Mouse (Mus musculus): ENCODE measurements around the gene Otud7b. TPM values are rescaled to one million over a fixed set of nuclear protein-coding genes. Genes with fewer than 3 reads are reported as not detected.
"Not testable (repeated sequence)": the region's sequence is repeated elsewhere in the genome, so short reads cannot be mapped to it uniquely, and the experiment has no call there.

Gene Otud7b
- total RNA-seq, 4 experiments from 2014 or later = 38.1 to 40.1 (median 38.9) TPM

DNA sequence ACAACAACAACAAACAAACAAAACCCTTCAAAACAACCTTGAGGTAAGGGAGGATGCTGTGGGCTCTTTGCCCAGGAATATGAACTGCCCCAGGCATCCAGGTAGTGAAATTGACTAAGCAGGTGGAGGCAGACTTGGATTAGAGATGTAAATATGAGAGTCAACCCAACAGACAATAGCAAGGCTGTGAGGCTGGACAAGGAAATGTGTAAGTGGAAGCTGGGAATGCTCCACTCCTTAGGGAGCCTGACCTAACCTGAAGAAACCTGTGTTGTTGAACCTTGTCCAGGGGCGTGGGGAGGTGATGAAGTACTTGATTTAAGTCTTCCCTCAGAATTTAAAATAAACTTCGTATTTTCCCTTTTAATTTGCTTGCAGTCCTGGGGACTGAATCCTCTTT is 74.6 kb downstream of the Otud7b start:
- DNase-seq (ENCODE audit: low spot score in 2 of 2) = no peak

DNA sequence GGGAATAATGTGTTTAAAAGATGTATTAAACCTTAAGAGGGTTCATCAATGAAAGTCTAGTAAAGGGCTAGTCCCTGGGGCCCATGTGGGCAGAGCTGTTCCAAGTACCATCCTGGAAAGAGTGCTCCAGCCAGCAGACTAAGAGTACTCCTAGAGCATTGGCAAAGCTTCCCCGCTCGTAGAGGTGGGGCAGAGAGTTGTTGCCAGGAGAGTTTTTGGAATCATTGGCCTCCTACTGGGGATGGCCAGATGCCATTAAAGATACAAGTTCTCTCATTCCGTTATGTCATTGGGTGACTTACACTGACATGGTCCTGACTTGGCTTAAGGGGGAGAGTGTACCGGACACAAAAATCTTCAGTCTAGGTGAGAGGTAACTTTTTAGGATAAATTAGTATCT is 75.2 kb downstream of the Otud7b start:
- DNase-seq (ENCODE audit: low spot score in 2 of 2) = no peak

DNA sequence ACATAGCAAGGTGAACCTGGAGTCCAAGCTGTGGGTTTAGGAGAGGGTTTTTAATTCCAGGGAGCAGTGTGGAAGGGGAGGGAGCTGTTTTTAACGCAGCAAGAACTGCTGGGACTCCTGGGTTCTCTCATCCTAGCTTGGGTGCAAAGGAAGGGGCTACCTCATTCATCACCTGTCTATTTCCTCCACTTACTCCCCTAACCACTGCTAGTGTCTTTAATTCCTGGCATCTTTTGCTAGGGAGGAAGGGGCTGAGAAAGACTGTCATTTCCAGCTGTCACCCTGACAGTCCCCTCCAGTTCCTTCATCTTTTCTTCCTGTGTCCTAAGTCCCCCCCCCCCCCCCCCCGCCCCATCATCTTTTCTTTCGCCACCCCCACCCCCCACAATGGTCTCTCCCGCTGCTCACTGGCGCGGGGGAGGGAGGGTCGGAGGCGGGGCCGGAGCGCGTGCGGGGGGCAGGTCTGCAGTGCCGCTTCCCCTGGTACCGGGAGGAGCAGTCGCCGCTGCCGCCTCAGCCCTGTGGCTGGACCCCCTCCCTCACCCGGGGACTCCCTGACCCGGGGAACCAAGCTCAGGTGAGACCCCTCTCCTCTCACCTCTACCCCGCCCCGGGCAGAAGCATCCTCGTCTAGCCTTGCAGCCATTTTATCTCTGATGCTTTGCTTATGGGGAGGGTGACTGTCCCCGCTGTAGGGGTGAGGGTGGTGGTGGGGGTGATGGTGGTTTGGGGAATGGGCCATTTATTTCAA is 76.6 kb downstream of the Otud7b start, which contains the start of gene Sv2a:
Sv2a (plus strand) TSS at position 425 of the 751 bp plus-strand sequence.
- DNase-seq (ENCODE audit: low spot score in 2 of 2) = peak in 1 of 2 experiments; percentile 63

DNA sequence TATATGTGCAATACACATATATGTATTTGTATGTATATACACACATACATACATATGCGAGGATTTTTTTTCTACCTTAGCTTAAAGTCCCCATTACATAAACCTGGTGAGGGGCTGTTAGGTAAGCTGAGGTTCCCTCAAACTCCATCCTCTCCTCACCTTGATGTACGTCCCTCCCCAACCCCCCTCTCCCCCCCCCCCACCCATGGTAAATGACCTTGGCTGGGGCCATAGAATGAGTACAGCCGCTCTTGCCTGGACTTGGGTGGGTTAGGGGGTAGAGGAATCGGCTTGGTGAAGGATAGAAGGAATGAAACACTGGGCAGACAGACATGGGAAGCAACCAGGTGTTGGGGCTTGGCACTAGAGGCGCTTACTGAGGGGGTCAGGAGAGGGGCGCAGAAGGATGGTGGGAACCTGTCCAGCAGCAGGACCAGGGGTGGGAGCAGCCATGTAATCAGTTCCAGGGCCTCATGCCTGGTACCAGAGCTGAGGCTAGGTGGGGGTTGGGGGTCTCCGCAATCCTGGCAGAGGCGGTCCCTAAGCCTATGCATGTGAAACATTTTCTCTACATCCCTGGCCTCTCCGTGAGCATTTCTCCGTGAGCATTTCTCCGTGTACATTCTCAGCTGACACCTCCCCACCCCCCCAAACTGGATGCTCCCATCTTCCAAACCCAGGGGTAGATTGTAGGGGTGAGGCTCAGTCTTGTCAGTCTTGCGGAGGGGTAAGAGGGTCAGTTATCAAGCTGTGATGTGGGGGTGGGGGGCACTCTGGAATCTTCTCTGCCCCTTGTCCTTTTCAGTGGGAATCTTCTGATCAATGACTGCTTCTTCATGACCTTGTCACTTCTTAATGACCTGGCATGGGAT is 77.4 kb downstream of the Otud7b start:
- DNase-seq (ENCODE audit: low spot score in 2 of 2) = no peak

DNA sequence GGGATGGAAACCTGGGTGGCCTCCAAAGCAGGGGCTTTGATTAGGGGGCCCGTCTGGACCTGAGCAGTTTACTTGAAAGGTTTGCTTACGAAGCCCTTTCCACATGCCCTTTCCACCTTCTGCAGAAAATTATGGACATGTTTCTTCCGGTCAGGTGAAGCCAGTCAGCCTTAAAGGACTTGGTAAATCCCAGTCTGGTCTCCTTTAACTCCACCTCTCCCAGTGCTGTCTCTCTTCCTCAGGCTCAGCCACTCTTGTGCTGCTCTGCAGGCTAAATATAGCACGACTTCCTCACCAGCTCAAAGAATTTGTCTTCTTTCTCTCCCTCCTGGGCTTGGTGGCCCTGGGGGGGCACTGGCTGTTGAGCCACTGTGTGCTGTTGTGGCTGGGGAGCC is 78.1 kb downstream of the Otud7b start:
- no peak for DNase-seq (ENCODE audit: low spot score in 2 of 2)

DNA sequence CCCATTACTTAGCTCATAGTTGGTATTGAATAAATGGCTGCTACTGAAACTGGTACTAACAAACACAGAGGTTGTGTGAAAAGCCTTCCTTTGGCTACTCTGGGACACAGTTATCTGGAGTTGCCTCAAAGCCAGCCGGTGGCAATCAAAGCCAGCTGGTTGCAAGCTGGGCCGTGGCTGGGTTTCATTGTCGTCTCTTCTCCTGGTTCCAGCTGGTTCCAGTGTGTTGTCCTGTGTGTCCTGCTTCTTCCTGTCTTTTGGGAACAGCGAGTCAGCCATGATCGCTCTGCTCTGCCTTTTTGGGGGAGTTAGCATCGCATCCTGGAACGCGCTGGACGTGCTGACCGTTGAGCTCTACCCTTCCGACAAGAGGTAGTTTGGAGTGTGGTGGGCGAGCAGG is 88.7 kb downstream of the Otud7b start:
- no peak for DNase-seq (ENCODE audit: low spot score in 2 of 2)

DNA sequence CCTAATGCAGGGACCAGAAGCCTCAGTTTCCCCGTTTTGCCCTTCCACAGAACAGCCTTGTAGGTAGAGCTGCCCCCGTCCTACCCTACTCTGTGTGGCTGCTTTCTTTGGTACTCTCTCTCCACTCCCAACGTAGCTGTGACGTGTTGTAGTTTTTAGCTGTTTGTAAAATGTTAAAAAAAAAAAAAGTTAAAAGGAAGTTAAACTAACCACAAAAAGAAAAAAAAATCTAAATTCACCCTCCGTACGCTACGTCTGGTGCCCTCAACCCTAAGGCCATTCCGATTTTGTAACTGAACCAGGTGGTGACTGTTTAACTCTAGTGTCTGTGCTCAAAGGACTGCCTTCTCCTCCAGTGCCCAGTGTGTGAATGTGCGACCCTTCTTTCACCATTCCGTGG is 90.6 kb downstream of the Otud7b start:
- no peak for DNase-seq (ENCODE audit: low spot score in 2 of 2)

DNA sequence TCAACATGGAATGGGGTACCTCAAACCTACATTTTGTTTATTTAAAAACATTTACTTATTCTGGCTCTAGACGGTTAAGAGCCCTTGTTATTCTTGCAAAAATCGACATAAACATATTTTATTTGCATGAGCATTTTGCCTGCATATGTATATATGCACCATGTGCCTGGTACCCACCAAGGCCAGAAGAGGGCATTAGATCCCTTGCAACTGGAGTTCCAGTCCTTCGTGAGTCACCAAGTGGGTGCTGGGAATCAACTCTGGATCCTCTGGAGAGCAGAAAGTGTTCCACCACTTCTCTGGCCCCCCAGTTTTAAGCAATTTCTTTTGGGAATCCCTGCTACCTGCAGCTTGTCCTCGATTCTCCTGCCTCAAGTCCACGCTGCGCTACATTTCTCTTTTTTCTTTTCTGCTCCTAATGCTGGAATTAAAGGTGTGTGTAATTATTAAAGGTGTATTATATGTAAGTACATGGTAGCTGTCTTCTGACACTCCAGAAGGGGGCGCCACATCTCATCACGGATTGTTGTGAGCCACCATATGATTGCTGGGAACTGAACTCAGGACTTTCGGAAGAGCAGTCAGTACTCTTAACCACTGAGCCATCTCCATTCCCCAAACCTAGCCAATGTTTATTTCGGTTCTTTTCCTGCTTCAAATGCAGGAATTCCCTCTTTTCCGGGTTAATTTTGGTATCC is 91.4 kb downstream of the Otud7b start:
- DNase-seq (ENCODE audit: low spot score in 2 of 2) = no peak

DNA sequence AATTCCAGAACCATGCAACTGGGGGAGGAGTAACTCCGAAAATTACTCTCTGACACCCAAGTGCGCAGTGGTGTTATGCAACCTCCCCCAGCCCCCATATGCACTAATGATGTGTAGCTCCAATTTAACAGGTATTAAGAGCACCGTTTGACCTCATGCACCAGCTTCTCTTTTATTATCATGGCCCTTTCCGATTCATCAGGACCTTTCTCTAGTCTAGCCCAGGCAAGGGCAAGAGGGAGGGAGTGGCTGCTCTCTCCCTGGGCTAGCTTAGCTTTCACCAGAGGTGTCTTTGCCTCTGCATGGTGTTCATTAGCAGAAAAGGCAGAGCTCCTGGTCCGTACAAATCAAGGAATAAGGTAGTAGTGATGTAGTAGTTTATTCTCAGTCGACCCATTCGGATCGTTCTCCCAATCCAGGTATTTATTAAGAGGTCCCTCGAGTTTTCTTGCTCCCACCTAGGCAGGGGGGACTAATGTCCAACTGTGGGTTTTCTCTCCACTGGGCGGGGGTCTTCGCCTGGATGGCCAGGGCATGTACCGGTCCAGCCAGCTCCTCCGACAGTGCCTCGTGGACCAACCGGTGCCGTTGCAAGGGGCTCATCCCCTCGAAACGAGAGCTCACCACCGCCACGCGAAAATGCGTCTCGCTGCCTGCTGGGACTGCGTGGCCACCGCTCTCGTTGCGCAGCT is 92.3 kb downstream of the Otud7b start:
- no peak for DNase-seq (ENCODE audit: low spot score in 2 of 2)

DNA sequence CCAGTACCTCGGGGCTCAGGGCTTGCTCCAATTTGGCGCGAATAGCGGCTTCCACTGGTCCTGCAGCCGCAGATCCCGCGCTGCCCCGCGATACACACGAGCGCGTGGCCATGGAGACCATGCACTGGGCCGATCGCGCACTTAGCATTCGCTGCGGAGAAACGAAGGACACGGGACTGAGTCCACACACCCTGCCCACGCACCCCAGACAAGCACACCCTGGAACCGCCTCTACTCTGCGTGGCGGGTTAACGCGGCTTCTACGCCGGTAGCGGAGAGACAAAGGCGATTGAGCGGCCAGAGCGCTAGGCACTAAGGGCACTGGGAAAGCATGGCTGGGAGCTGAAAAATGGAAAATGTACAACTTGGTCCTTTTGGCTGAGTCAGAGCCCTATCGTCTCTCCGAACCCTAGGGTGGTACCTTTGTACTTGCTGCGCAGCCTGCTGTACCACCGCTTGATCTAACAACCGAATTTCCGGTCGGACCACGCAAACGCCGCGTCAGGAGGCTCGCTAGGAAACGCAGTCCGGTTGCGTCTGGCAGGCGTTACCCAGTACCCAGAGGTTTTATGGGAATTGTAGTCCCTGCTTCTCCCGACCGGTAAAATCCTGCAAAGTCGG is 92.9 kb downstream of the Otud7b start:
- DNase-seq (ENCODE audit: low spot score in 2 of 2) = peak; percentile 91 to 95

DNA sequence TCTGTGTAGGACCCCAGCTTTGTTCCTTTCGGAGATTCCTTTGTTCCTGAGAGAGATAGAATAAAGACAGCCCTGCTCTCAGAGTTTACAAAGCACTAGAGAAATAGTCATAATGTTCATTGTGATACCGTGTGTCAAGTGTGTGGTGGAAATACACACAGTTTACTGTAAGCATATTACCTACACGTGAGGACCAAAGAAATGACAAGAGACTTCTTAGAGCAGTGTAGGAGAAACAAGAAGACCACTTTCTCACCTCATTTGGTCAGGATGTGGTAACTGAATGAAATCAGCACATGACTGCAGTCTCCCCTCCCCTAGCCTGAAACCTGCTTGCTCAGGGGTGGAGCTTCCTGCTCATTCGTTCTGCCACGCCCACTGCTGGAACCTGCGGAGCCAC is 93.9 kb downstream of the Otud7b start:
- no peak for DNase-seq (ENCODE audit: low spot score in 2 of 2)

DNA sequence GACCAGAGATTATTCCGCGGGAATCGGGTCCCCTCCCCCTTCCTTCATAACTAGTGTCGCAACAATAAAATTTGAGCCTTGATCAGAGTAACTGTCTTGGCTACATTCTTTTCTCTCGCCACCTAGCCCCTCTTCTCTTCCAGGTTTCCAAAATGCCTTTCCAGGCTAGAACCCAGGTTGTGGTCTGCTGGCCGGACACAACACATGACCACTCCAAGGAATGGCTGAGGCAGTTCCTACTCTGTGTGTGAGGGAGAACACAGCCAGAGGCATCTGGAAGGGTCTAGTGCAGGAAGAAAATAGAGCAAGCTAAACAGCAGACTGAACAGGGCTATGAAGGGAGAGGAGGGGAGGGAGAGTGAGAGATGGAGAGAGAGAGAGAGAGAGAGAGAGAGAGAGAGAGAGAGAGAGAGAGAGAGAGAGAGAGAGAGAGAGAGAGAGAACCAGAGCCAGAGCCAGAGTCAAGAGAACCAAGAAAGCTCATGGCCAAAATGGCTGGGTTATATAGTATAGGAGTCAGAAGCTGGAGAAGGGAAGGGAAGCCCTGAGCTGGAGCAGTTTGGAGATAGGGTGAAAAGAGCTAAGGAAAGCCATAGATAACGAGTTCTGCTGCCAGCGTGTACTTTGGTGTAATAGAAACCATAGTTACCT is 94.4 kb downstream of the Otud7b start:
- not testable (repeated sequence) for DNase-seq (ENCODE audit: low spot score in 2 of 2)

DNA sequence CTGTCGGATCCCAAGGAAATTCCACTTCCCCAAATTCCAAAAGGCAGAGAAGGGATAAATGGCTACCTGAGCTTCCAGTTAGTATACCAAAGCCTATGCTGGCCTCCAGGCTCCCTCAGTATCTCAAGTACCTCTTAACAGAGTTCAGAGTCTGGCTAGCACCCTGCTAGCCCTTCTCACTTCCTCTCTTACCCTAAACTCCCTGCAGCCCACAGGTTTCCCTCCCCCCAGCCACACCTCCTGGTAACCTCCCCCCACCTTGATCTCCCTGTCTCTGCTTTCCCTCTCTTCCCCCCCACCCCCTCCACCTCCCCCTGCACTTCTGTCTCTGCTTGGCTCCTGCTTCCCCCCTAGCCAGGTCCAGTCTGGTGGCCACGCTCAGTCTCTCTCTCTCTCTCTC is 95.4 kb downstream of the Otud7b start:
- no peak for DNase-seq (ENCODE audit: low spot score in 2 of 2)

DNA sequence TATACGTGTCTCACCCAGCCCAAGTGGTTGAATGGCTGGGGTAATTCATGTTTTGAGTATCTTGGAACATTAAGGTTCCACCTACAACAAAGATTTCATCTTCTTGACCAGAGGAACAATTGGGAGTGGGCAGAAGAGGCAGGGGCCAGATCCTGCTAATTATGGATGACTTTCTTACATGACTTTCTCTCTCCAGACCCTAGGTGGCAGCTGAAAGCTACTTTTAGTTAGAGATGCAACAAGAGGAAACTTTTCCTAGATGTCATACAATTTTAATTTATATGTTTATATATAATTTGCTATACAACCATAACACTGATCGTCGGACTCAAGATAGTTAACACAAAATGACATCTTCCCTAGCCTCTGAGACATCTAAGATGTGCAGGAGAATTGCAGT is 103.5 kb downstream of the Otud7b start:
- DNase-seq (ENCODE audit: low spot score in 2 of 2) = no peak

DNA sequence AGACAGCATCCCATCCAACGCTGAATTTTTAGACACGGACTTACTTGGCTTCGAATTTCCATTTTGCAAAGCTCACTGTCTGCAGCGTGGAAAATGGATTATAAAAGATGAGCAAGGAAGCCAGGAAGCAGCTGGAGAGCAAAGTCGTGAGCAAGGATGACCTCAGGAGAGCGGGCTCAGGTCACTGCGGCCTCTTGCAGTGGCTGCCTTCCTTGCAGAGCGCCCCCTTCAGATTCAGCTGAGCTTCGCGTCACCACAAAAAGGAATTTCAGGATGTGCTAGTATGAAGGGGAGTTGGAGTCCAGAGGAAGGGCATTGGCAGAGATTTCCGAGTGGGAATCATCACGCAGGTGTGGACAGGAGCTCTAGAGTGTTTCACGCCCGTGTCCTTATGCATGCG is 104.9 kb downstream of the Otud7b start:
- DNase-seq (ENCODE audit: low spot score in 2 of 2) = no peak

Other genes starting within 250 kb of the Otud7b start
- gene Prpf3, start 248.6 kb upstream of the Otud7b start, total RNA-seq (2022) = 10 to 100 TPM; 35.7 to 46.3 (median 40.5) TPM
- gene Mrps21, start 233.0 kb upstream of the Otud7b start, total RNA-seq (2022) = 100 to 1,000 TPM; 125 to 159 (median 138) TPM
- gene Ciart, start 222.3 kb upstream of the Otud7b start, total RNA-seq (2022) = 10 to 100 TPM; 13.7 to 30.2 (median 21.4) TPM
- 10 to 100 TPM in 1 of 4 experiments, 1 to 10 TPM in 3; 2.9 to 11.2 (median 5.9) TPM for gene BC028528, start 212.5 kb upstream of the Otud7b start, total RNA-seq (2022)
- gene Aph1a, start 210.6 kb upstream of the Otud7b start, total RNA-seq (2022) = 10 to 100 TPM; 53.9 to 75.7 (median 70.1) TPM
- gene Car14, start 199.8 kb upstream of the Otud7b start, total RNA-seq (2022) = 10 to 100 TPM in 3 of 4 experiments, 1 to 10 TPM in 1; 9.8 to 14.4 (median 11.1) TPM
- gene Anp32e, start 175.3 kb upstream of the Otud7b start, total RNA-seq (2022) = 10 to 100 TPM; 68.6 to 95.5 (median 95.0) TPM
- 10 to 100 TPM; 42.0 to 70.1 (median 52.4) TPM for gene Plekho1, start 108.5 kb upstream of the Otud7b start, total RNA-seq (2022)
- gene Vps45, start 46.1 kb upstream of the Otud7b start, total RNA-seq (2022) = 10 to 100 TPM; 42.9 to 55.4 (median 51.6) TPM
- 1 to 10 TPM; 6.5 to 9.4 (median 7.8) TPM for gene Mtmr11, start 57.5 kb downstream of the Otud7b start, total RNA-seq (2022)
- gene Sf3b4, start 67.8 kb downstream of the Otud7b start, total RNA-seq (2022) = 10 to 100 TPM; 39.8 to 49.2 (median 45.5) TPM
- gene Sv2a, start 76.6 kb downstream of the Otud7b start, total RNA-seq (2022) = 100 to 1,000 TPM; 365 to 380 (median 374) TPM
- gene Bola1, start 115.2 kb downstream of the Otud7b start, total RNA-seq (2022) = 10 to 100 TPM; 13.1 to 20.2 (median 15.3) TPM
- 10 to 100 TPM in 1 of 4 experiments, 1 to 10 TPM in 3; 7.7 to 10.8 (median 8.0) TPM for gene Hist2h2ab, start 115.3 kb downstream of the Otud7b start, total RNA-seq (2022)
- 10 to 100 TPM; 18.7 to 30.3 (median 29.3) TPM for gene Hist2h2ac, start 116.4 kb downstream of the Otud7b start, total RNA-seq (2022)
- 1 to 10 TPM; 6.3 to 8.1 (median 7.5) TPM for gene Hist2h2be, start 116.6 kb downstream of the Otud7b start, total RNA-seq (2022)
- 1 to 10 TPM; 6.1 to 7.7 (median 6.7) TPM for gene Hist2h3c2, start 134.6 kb downstream of the Otud7b start, total RNA-seq (2022)
- gene Hist2h2aa2, start 135.7 kb downstream of the Otud7b start, total RNA-seq (2022) = 100 to 1,000 TPM; 165 to 230 (median 195) TPM
- gene Hist2h2aa1, start 141.0 kb downstream of the Otud7b start, total RNA-seq (2022) = 1 to 10 TPM in 3 of 4 experiments, not detected in 1; 3.4 to 9.9 (median 4.4) TPM
- not detected for gene Hist2h3c1, start 142.2 kb downstream of the Otud7b start, total RNA-seq (2022)
- 10 to 100 TPM; 25.1 to 32.1 (median 27.3) TPM for gene Hist2h4, start 158.8 kb downstream of the Otud7b start, total RNA-seq (2022)
- 10 to 100 TPM; 32.1 to 53.8 (median 35.1) TPM for gene Hist2h3b, start 164.1 kb downstream of the Otud7b start, total RNA-seq (2022)
- gene Hist2h2bb, start 165.2 kb downstream of the Otud7b start, total RNA-seq (2022) = 100 to 1,000 TPM; 106 to 143 (median 138) TPM
- 1 to 10 TPM; 2.5 to 9.1 (median 5.3) TPM for gene Fcgr1, start 189.4 kb downstream of the Otud7b start, total RNA-seq (2022)